ENCODE assay signal across 23 mouse cellular contexts in the genomic region with DNA sequence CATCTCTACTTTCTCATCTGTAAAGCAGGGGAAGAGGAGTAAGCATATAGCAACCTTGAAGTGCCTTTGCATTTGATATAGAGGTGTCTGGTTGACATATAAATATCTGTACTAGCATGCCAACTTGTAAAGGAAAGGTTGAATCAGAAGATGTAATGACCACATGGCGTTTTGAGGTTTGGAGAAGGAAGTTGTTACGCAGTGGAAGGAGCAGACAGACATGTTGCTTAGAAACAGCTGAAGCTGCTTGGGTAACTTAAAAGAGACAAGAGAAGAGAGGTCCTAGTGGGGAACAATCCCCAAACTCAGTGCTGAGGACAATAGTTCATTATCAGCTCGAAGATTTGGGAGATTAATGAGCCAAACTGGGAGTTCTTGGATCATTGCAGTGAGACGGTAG.
"Had no signal": no experiment of that assay in that cellular context is flagged by ENCODE, and none has a peak within 500 bp of the region (broad histone marks: within the 10 kb centered on the region; RNA-seq: fewer than 3 reads in every experiment).

No protein-coding gene starts in this region.

- ATAC-seq: hindbrain, postnatal 0 days; intestine, postnatal 0 days; liver, embryonic 12.5 days had no signal

- H3K36me3 ChIP-seq: heart, embryonic 12.5 days; hindbrain, embryonic 13.5 days; hindbrain, embryonic 15.5 days; limb, embryonic 13.5 days; limb, embryonic 15.5 days; liver, embryonic 12.5 days had no signal

- H3K4me3 ChIP-seq: gastrocnemius, adult 2 months; heart, adult 2 months; heart, embryonic 12.5 days; hindbrain, embryonic 13.5 days; hindbrain, embryonic 15.5 days; layer of hippocampus, adult 2 months; limb, embryonic 13.5 days; limb, embryonic 15.5 days; liver, embryonic 12.5 days had no signal

- H3K4me2 ChIP-seq: heart, embryonic 12.5 days; hindbrain, embryonic 13.5 days; hindbrain, embryonic 15.5 days; limb, embryonic 13.5 days; limb, embryonic 15.5 days; liver, embryonic 12.5 days had no signal

- H3K27ac ChIP-seq: gastrocnemius, adult 2 months; heart, adult 2 months; hindbrain, embryonic 13.5 days; hindbrain, embryonic 15.5 days; hindbrain, postnatal 0 days; layer of hippocampus, adult 2 months; limb, embryonic 13.5 days; limb, embryonic 15.5 days; liver, embryonic 12.5 days; liver, embryonic 14.5 days had no signal

- DNase-seq: gastrocnemius, adult 2 months; gastrocnemius, postnatal 10 days; gastrocnemius, postnatal 25 days; heart, adult 11 months; heart, adult 2 months; heart, postnatal 10 days; heart, postnatal 4 days; kidney, adult 18-20 months; kidney, adult 8-10 months; kidney, postnatal 10 days; kidney, postnatal 25 days; kidney, postnatal 4 days; left cerebral cortex, postnatal 4 days had no signal

- H3K9ac ChIP-seq: heart, embryonic 12.5 days; hindbrain, embryonic 13.5 days; hindbrain, embryonic 15.5 days; limb, embryonic 13.5 days; limb, embryonic 15.5 days; liver, embryonic 12.5 days; liver, embryonic 14.5 days had no signal

- H3K9me3 ChIP-seq: heart, embryonic 12.5 days; hindbrain, embryonic 13.5 days; hindbrain, embryonic 15.5 days; limb, embryonic 13.5 days; limb, embryonic 15.5 days; liver, embryonic 12.5 days had no signal

- H3K27me3 ChIP-seq: heart, embryonic 12.5 days; hindbrain, embryonic 13.5 days; hindbrain, embryonic 15.5 days; limb, embryonic 13.5 days; limb, embryonic 15.5 days; liver, embryonic 12.5 days had no signal

- H3K4me1 ChIP-seq: heart, embryonic 12.5 days; hindbrain, embryonic 13.5 days; hindbrain, embryonic 15.5 days; limb, embryonic 13.5 days; limb, embryonic 15.5 days; liver, embryonic 12.5 days had no signal
